Mouse (Mus musculus): Measurements from ENCODE around the gene Otogl. TPM values are rescaled to one million over a fixed set of nuclear protein-coding genes. Genes with fewer than 3 reads are reported as not detected.

Gene Otogl
- polyA plus RNA-seq, 1 experiment from 2014 or later = 0.08 TPM

DNA sequence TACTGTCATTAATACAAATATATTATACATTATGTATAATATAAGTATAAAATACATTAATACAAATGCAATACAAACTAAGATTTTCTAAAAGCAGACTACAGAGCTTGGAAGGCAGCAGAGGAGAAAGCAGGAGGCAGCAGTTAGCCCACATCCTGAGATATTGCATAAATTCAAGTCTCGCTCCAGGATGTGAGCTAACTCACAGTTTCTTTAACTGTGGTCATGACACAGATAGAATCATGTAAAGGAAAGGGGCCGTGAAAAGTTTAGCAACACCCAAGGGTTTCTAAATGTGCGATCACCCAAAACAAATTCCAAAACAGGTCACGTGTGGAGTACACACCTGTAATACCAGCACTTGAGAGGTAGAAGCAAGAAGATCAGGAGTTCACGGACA is 39.4 kb downstream of the Otogl start:
- H3K9ac ChIP-seq (ENCODE audit: low read length) = no peak overlapping the region
- no peaks in the 10 kb centered on the region for H3K9me3 ChIP-seq (ENCODE audit: control insufficient read depth, low read length)
- no peak for ATAC-seq (ENCODE audit: insufficient number of reproducible peaks, insufficient read depth, low FRiP score, low read depth)
- H3K4me2 ChIP-seq (ENCODE audit: low read length) = no peak overlapping the region
- H3K36me3 ChIP-seq (ENCODE audit: control insufficient read depth, insufficient read depth, low read length) = no peaks in the 10 kb centered on the region
- 90% methylated on average over 5 of the region's 5 CpGs for WGBS
- H3K27ac ChIP-seq (replicated peaks in 1 of 2; ENCODE audit: control insufficient read depth in 1 of 2, insufficient read depth in 1 of 2, low read depth in 2 of 2, low read length in 2 of 2) = no peak overlapping the region
- H3K27me3 ChIP-seq (ENCODE audit: control insufficient read depth, insufficient read depth, low read length) = no peaks in the 10 kb centered on the region
- no peaks in the 10 kb centered on the region for H3K4me1 ChIP-seq (ENCODE audit: control insufficient read depth in 2 of 2, insufficient read depth in 2 of 2, low read length in 2 of 2)
- H3K4me3 ChIP-seq (ENCODE audit: control insufficient read depth in 1 of 2, insufficient read depth in 1 of 2, low read depth in 1 of 2, low read length in 2 of 2) = no peak overlapping the region

DNA sequence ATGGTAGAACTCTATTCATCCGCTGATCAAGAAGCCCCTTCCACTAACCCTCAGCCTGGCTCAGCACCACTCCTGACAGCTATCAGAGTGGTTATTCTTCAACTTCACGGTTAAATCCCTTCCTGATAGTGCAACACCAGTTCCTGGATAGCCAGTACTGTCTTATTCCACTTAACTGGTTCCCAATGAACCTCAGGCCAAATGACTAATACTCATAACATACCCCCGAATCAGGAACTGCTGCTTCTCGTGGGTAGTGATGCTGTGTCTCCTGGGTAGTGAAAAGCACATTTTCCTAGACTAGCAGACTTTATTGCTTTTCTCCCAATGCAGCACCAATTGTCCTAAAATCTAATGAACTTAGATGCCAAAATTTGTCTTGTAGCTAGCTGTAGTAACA is 39.8 kb downstream of the Otogl start:
- no peak for ATAC-seq (ENCODE audit: insufficient number of reproducible peaks, insufficient read depth, low FRiP score, low read depth)
- Histone ChIP-seq H3K27ac (replicated peaks in 1 of 2; ENCODE audit: control insufficient read depth in 1 of 2, insufficient read depth in 1 of 2, low read depth in 2 of 2, low read length in 2 of 2) (no peak overlapping the region), H3K9ac (ENCODE audit: low read length) (no peak overlapping the region), H3K4me2 (ENCODE audit: low read length) (no peak overlapping the region), H3K4me1 (ENCODE audit: control insufficient read depth in 2 of 2, insufficient read depth in 2 of 2, low read length in 2 of 2) (no peaks in the 10 kb centered on the region), H3K9me3 (ENCODE audit: control insufficient read depth, low read length) (no peaks in the 10 kb centered on the region), H3K36me3 (ENCODE audit: control insufficient read depth, insufficient read depth, low read length) (no peaks in the 10 kb centered on the region), H3K4me3 (ENCODE audit: control insufficient read depth in 1 of 2, insufficient read depth in 1 of 2, low read depth in 1 of 2, low read length in 2 of 2) (no peak overlapping the region), H3K27me3 (ENCODE audit: control insufficient read depth, insufficient read depth, low read length) (no peaks in the 10 kb centered on the region)
- 75% methylated on average over 4 of the region's 4 CpGs for WGBS

- H3K36me3 ChIP-seq (ENCODE audit: control insufficient read depth, insufficient read depth, low read length) = no peaks in the 10 kb centered on the region
- H3K4me3 ChIP-seq (ENCODE audit: control insufficient read depth in 1 of 2, insufficient read depth in 1 of 2, low read depth in 1 of 2, low read length in 2 of 2) = no peak overlapping the region
- H3K9ac ChIP-seq (ENCODE audit: low read length) = no peak overlapping the region
- H3K27ac ChIP-seq (replicated peaks in 1 of 2; ENCODE audit: control insufficient read depth in 1 of 2, insufficient read depth in 1 of 2, low read depth in 2 of 2, low read length in 2 of 2) = peak overlapping the region in 1 of 2 experiments; percentile 12; a peak in 1 of 4 replicates
- no peak overlapping the region for H3K4me2 ChIP-seq (ENCODE audit: low read length)
- no peaks in the 10 kb centered on the region for H3K27me3 ChIP-seq (ENCODE audit: control insufficient read depth, insufficient read depth, low read length)
- 78% methylated on average over 7 of the region's 7 CpGs for WGBS
- no peaks in the 10 kb centered on the region for H3K4me1 ChIP-seq (ENCODE audit: control insufficient read depth in 2 of 2, insufficient read depth in 2 of 2, low read length in 2 of 2)
- no peaks in the 10 kb centered on the region for H3K9me3 ChIP-seq (ENCODE audit: control insufficient read depth, low read length)
- no peak for ATAC-seq (ENCODE audit: insufficient number of reproducible peaks, insufficient read depth, low FRiP score, low read depth)
These were observed 41.4 kb downstream of the Otogl start for GRCm38 (mm10) chr10:107870540-107870939.

- no peak overlapping the region for H3K9ac ChIP-seq (ENCODE audit: low read length)
- WGBS = 89% methylated on average over 8 of the region's 8 CpGs
These were observed 43.0 kb downstream of the Otogl start for GRCm38 (mm10) chr10:107868904-107869303.

DNA sequence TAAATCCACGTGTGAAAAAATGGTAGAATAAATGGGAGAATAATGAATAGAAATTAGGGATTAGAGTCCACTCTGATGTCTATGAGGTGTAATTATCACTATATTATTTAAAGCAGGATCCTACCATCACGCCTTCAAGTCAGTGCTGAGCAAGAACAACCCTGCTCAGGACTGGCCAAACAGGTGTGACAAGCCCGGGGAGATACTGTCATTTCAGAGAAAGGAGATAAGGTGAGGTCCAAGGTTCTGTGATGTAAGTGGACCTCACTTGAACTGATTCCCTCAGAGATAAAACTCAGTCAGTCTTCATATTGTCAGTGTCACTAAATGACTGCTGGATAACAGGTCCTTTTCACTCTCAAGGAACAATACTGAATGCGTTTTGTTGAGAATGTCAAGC is 44.5 kb downstream of the Otogl start:
- WGBS = 64% methylated on average over 4 of the region's 4 CpGs
- Histone ChIP-seq H3K4me3 (ENCODE audit: control insufficient read depth in 1 of 2, insufficient read depth in 1 of 2, low read depth in 1 of 2, low read length in 2 of 2) (no peak overlapping the region), H3K27ac (replicated peaks in 1 of 2; ENCODE audit: control insufficient read depth in 1 of 2, insufficient read depth in 1 of 2, low read depth in 2 of 2, low read length in 2 of 2) (no peak overlapping the region), H3K36me3 (ENCODE audit: control insufficient read depth, insufficient read depth, low read length) (no peaks in the 10 kb centered on the region), H3K9me3 (ENCODE audit: control insufficient read depth, low read length) (no peaks in the 10 kb centered on the region), H3K4me2 (ENCODE audit: low read length) (no peak overlapping the region), H3K27me3 (ENCODE audit: control insufficient read depth, insufficient read depth, low read length) (no peaks in the 10 kb centered on the region), H3K4me1 (ENCODE audit: control insufficient read depth in 2 of 2, insufficient read depth in 2 of 2, low read length in 2 of 2) (no peaks in the 10 kb centered on the region), H3K9ac (ENCODE audit: low read length) (no peak overlapping the region)
- ATAC-seq (ENCODE audit: insufficient number of reproducible peaks, insufficient read depth, low FRiP score, low read depth) = no peak

More at GRCm38 (mm10) chr10:107868904-107869303, 43.0 kb downstream of the Otogl start:
- no peak overlapping the region for H3K4me2 ChIP-seq (ENCODE audit: low read length)
- H3K36me3 ChIP-seq (ENCODE audit: control insufficient read depth, insufficient read depth, low read length) = no peaks in the 10 kb centered on the region
- no peak overlapping the region for H3K27ac ChIP-seq (replicated peaks in 1 of 2; ENCODE audit: control insufficient read depth in 1 of 2, insufficient read depth in 1 of 2, low read depth in 2 of 2, low read length in 2 of 2)
- no peak overlapping the region for H3K4me3 ChIP-seq (ENCODE audit: control insufficient read depth in 1 of 2, insufficient read depth in 1 of 2, low read depth in 1 of 2, low read length in 2 of 2)
- no peaks in the 10 kb centered on the region for H3K9me3 ChIP-seq (ENCODE audit: control insufficient read depth, low read length)
- H3K27me3 ChIP-seq (ENCODE audit: control insufficient read depth, insufficient read depth, low read length) = no peaks in the 10 kb centered on the region
- no peak for ATAC-seq (ENCODE audit: insufficient number of reproducible peaks, insufficient read depth, low FRiP score, low read depth)
- no peaks in the 10 kb centered on the region for H3K4me1 ChIP-seq (ENCODE audit: control insufficient read depth in 2 of 2, insufficient read depth in 2 of 2, low read length in 2 of 2)

DNA sequence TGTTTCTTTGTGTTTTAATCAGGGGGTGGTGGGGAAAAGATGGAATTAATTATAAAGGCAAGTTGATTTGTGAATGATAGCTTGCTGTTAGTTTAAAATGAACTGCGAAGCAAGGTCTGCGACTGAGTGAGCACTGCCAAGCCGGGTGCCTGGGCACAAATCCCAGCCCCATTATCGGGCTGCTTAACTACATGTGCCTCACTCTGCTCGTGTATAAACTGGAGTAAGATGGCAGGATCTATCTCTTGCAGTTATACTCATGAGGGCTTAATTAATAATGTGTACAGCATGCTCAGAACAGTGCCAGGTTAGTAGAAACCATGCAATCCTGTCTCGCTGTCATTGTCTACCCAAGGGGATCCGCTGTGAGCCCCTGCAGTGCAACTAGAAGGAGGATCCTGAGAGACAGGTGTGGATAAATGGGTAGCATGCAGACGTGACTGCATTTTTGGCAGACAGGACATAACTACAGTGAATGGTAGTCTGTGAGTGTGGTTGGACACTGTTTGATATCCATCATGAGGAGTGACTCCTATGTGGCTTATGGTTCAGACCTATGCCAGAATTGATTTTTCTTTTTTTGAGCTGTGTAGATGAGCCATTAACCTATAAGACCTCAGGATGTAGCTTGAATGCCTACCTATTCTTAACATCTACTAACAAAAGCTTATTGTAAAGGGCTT is 51.6 kb downstream of the Otogl start:
- H3K27me3 ChIP-seq (ENCODE audit: control insufficient read depth, insufficient read depth, low read length) = no peaks in the 10 kb centered on the region
- no peaks in the 10 kb centered on the region for H3K4me1 ChIP-seq (ENCODE audit: control insufficient read depth in 2 of 2, insufficient read depth in 2 of 2, low read length in 2 of 2)
- no peaks in the 10 kb centered on the region for H3K9me3 ChIP-seq (ENCODE audit: control insufficient read depth, low read length)
- H3K36me3 ChIP-seq (ENCODE audit: control insufficient read depth, insufficient read depth, low read length) = no peaks in the 10 kb centered on the region
- ATAC-seq (ENCODE audit: insufficient number of reproducible peaks, insufficient read depth, low FRiP score, low read depth) = no peak
- H3K4me3 ChIP-seq (ENCODE audit: control insufficient read depth in 1 of 2, insufficient read depth in 1 of 2, low read depth in 1 of 2, low read length in 2 of 2) = no peak overlapping the region
- WGBS = 82% methylated on average over 8 of the region's 8 CpGs
- no peak overlapping the region for H3K4me2 ChIP-seq (ENCODE audit: low read length)
- H3K27ac ChIP-seq (replicated peaks in 1 of 2; ENCODE audit: control insufficient read depth in 1 of 2, insufficient read depth in 1 of 2, low read depth in 2 of 2, low read length in 2 of 2) = no peak overlapping the region
- no peak overlapping the region for H3K9ac ChIP-seq (ENCODE audit: low read length)

GRCm38 (mm10) chr10:107859220-107859619 is 52.7 kb downstream of the Otogl start:
- no peak overlapping the region for H3K9ac ChIP-seq (ENCODE audit: low read length)
- H3K36me3 ChIP-seq (ENCODE audit: control insufficient read depth, insufficient read depth, low read length) = no peaks in the 10 kb centered on the region
- H3K4me1 ChIP-seq (ENCODE audit: control insufficient read depth in 2 of 2, insufficient read depth in 2 of 2, low read length in 2 of 2) = no peaks in the 10 kb centered on the region
- 93% methylated on average over 3 of the region's 3 CpGs for WGBS
- no peaks in the 10 kb centered on the region for H3K27me3 ChIP-seq (ENCODE audit: control insufficient read depth, insufficient read depth, low read length)
- H3K4me3 ChIP-seq (ENCODE audit: control insufficient read depth in 1 of 2, insufficient read depth in 1 of 2, low read depth in 1 of 2, low read length in 2 of 2) = no peak overlapping the region
- H3K4me2 ChIP-seq (ENCODE audit: low read length) = no peak overlapping the region
- no peak for ATAC-seq (ENCODE audit: insufficient number of reproducible peaks, insufficient read depth, low FRiP score, low read depth)
- no peaks in the 10 kb centered on the region for H3K9me3 ChIP-seq (ENCODE audit: control insufficient read depth, low read length)
- no peak overlapping the region for H3K27ac ChIP-seq (replicated peaks in 1 of 2; ENCODE audit: control insufficient read depth in 1 of 2, insufficient read depth in 1 of 2, low read depth in 2 of 2, low read length in 2 of 2)

GRCm38 (mm10) chr10:107858684-107859083 is 53.2 kb downstream of the Otogl start:
- H3K27ac ChIP-seq (replicated peaks in 1 of 2; ENCODE audit: control insufficient read depth in 1 of 2, insufficient read depth in 1 of 2, low read depth in 2 of 2, low read length in 2 of 2) = no peak overlapping the region
- no peak overlapping the region for H3K4me2 ChIP-seq (ENCODE audit: low read length)
- H3K4me3 ChIP-seq (ENCODE audit: control insufficient read depth in 1 of 2, insufficient read depth in 1 of 2, low read depth in 1 of 2, low read length in 2 of 2) = no peak overlapping the region
- no peak for ATAC-seq (ENCODE audit: insufficient number of reproducible peaks, insufficient read depth, low FRiP score, low read depth)
- no peaks in the 10 kb centered on the region for H3K9me3 ChIP-seq (ENCODE audit: control insufficient read depth, low read length)
- no peaks in the 10 kb centered on the region for H3K27me3 ChIP-seq (ENCODE audit: control insufficient read depth, insufficient read depth, low read length)
- no peaks in the 10 kb centered on the region for H3K4me1 ChIP-seq (ENCODE audit: control insufficient read depth in 2 of 2, insufficient read depth in 2 of 2, low read length in 2 of 2)
- H3K9ac ChIP-seq (ENCODE audit: low read length) = no peak overlapping the region
- WGBS = 23% methylated on average over 7 of the region's 7 CpGs
- H3K36me3 ChIP-seq (ENCODE audit: control insufficient read depth, insufficient read depth, low read length) = no peaks in the 10 kb centered on the region

Measured in heart, embryonic 14.5 days (tissue).